Mouse (Mus musculus) neural tube, embryonic 13.5 days (tissue): Measurements from ENCODE around the gene Tmem95. TPM values are rescaled to one million over a fixed set of nuclear protein-coding genes. Genes with fewer than 3 reads are reported as not detected.

ENCODE experiments used
- ATAC-seq: fragments of 200-750 bp; cut with Nextera tagmentation; 2 replicates; pipeline ENCODE4 v1.8.0; 2017; ENCODE audit warnings: low read depth, mild to moderate bottlenecking, moderate TSS enrichment, moderate library complexity
- H3K27ac ChIP-seq: fragments of 300-500 bp; sonication (generic); replicated peaks from 2 replicates; pipeline ENCODE4 v1.5.1; 2015; ENCODE audit warnings: moderate library complexity, mild to moderate bottlenecking, inconsistent platforms
- H3K27me3 ChIP-seq: fragments of 300-500 bp; sonication (generic); 2 replicates; pipeline ENCODE4 v1.6.1; 2015; ENCODE audit warnings: mild to moderate bottlenecking, inconsistent platforms
- H3K36me3 ChIP-seq: fragments of 300-500 bp; sonication (generic); 2 replicates; pipeline ENCODE4 v1.6.1; 2015; ENCODE audit warnings: mild to moderate bottlenecking, inconsistent platforms
- H3K4me1 ChIP-seq: fragments of 300-500 bp; sonication (generic); replicated peaks from 2 replicates; pipeline ENCODE4 v1.6.1; 2015; ENCODE audit warnings: inconsistent platforms
- H3K4me2 ChIP-seq: fragments of 300-500 bp; sonication (generic); 2 replicates; pipeline ENCODE4 v1.6.1; 2015; ENCODE audit warnings: inconsistent platforms, mild to moderate bottlenecking, moderate library complexity
- H3K4me3 ChIP-seq: fragments of 300-500 bp; sonication (generic); 2 replicates; pipeline ENCODE4 v1.5.1; 2015; ENCODE audit warnings: mild to moderate bottlenecking, inconsistent platforms
- H3K9ac ChIP-seq: fragments of 300-500 bp; sonication (generic); 2 replicates; pipeline ENCODE4 v1.6.1; 2015; ENCODE audit warnings: moderate library complexity, mild to moderate bottlenecking, inconsistent platforms
- H3K9me3 ChIP-seq: fragments of 300-500 bp; sonication (generic); 2 replicates; pipeline ENCODE4 v1.6.1; 2016; ENCODE audit warnings: inconsistent platforms
- WGBS: fragments of 180-500 bp; shearing (Covaris S2); methylation state at CpG from one replicate; pipeline ENCODE4 v1.1.7; 2015; 5-methylcytosine and 5-hydroxymethylcytosine counted together
- polyA plus RNA-seq: library from polyadenylated mRNA; unstranded; fragments of >200 nt; fragmentation: Nextera tagmentation; extraction: Ambion mirVana; gene quantifications from 2 replicates; pipeline ENCODE4 v1.2.1, GENCODE M21; 2015

Gene Tmem95
- polyA plus RNA-seq, 1 experiment from 2014 or later = not detected

GRCm38 (mm10) chr11:69849128-69849527, 28.7 kb downstream of the Tmem95 start:
- no peaks in the 10 kb centered on the region for H3K27me3 ChIP-seq
- ATAC-seq = no peak

DNA sequence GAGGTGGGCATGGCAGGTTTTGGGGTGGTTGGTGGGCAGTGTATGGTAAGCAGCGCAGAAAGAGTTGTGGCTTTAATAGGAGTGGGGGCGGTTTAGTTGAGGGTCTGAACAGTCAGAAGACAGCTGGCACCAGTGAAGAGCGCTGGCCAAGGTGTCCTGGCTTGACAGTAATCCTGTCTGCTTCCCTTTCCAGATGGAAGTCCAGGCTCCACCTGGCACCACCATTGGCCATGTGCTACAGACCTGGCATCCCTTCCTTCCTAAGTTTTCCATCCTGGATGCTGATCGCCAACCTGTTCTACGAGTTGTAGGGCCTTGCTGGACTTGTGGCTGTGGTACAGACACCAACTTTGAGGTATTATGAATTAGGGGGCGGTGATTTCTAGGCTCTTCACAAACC, 29.8 kb downstream of the Tmem95 start:
- Histone ChIP-seq H3K27me3 (no peaks in the 10 kb centered on the region), H3K4me1 (peaks cover 53% of the 10 kb centered on the region), H3K4me3 (peak overlapping the region; percentile 73), H3K27ac (no peak overlapping the region; the same call in 1 of the 2 replicates), H3K36me3 (peaks cover 48% of the 10 kb centered on the region), H3K9me3 (no peaks in the 10 kb centered on the region), H3K4me2 (peak overlapping the region; percentile 95), H3K9ac (peak overlapping the region; percentile 92)
- no peak for ATAC-seq
- 96% methylated on average over 6 of the region's 6 CpGs for WGBS

More at GRCm38 (mm10) chr11:69849128-69849527, 28.7 kb downstream of the Tmem95 start:
- Histone ChIP-seq H3K4me3 (no peak overlapping the region), H3K9me3 (no peaks in the 10 kb centered on the region), H3K9ac (no peak overlapping the region), H3K4me2 (no peak overlapping the region), H3K4me1 (peaks cover 58% of the 10 kb centered on the region), H3K36me3 (peaks cover 48% of the 10 kb centered on the region), H3K27ac (no peak overlapping the region)
- 91% methylated on average over 9 of the region's 9 CpGs for WGBS

DNA sequence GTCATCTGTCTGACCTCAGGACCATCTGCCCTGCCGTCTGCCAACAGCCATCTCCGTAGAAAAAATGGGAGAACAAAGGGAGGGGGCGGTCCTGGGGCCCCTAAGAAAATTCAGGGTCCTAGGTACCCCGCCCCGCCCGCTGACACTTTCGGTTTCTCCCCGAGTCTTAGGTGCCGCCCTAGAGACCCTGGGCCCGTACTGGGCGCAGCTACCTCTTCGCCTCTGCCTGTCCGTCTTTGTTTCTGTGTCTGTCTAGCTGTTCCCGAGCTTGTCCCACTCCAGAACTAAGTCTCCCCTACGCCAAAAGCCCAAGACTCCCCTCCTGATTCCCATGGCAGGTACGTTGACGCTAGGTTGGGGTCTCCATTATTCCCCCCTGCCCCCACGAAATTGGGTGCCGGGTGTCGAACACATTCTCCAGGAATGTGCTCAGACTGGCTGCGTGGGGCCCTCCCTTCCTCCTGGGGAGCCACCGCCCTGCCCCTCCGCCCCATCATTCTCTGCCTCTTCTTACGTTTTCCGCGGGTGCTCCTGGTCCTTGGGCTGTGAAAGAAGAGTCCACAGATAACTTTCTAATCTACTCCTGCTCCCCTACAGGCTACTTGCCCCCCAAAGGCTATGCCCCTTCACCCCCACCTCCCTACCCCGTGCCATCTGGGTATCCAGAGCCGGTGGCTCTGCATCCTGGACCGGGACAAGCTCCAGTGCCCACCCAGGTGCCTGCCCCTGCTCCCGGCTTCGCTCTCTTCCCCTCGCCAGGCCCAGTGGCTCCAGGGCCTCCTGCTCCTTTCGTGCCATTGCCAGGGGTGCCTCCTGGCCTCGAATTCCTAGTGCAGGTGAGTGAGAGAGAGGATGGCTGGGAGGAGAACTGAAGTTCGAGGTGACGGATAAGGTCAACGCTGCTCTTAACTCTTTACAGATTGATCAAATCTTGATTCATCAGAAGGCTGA, 30.8 kb downstream of the Tmem95 start:
- WGBS = 11% methylated on average over 37 of the region's 37 CpGs
- Histone ChIP-seq H3K4me1 (peaks cover 49% of the 10 kb centered on the region), H3K4me2 (peak overlapping the region; percentile 95), H3K9me3 (no peaks in the 10 kb centered on the region), H3K27ac (peak overlapping the region; percentile 98), H3K27me3 (no peaks in the 10 kb centered on the region), H3K36me3 (peaks cover 40% of the 10 kb centered on the region), H3K9ac (peak overlapping the region; percentile 92), H3K4me3 (peak overlapping the region; percentile 73)
- peak; percentile 61 for ATAC-seq

DNA sequence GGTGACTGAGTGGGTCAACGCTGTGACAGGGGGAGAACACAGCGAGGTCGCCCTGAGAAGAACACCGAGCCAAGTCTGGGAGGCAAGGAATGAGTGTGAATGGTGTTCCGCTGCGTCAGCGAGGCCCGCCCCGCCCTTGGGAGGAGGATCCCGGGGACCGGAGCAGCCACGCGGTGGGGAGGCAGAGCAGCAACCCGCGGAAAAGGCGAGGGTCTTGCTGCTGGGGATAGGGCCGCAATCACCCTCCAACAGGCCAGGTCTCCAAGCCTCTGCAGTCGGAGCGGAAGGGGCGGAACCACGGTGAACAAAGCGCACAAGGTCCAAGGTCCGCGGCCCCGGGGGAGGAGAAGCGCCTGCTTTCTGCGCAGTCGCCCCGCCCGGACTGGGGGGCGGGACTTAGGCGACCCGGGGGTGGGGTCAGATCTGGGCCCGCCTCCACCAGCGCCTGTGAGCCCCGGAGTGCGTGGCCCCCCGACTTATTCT, 31.6 kb downstream of the Tmem95 start, which contains the start of gene Plscr3:
Gene Plscr3 (plus strand): TSS at position 179 of the 483 bp plus-strand sequence.
- H3K9ac ChIP-seq = peak within 1 kb of the TSS; percentile 92
- H3K27ac ChIP-seq = peak within 1 kb of the TSS; percentile 98
- peaks cover 32% of the 10 kb centered on the region for H3K36me3 ChIP-seq
- under 1% methylated on average over 36 of the region's 38 CpGs for WGBS
- no peaks in the 10 kb centered on the region for H3K27me3 ChIP-seq
- no peaks in the 10 kb centered on the region for H3K9me3 ChIP-seq
- H3K4me3 ChIP-seq = peak within 1 kb of the TSS; percentile 73
- ATAC-seq = peak; percentile 92
- peaks cover 49% of the 10 kb centered on the region for H3K4me1 ChIP-seq
- peak within 1 kb of the TSS; percentile 95 for H3K4me2 ChIP-seq

- 0 out of 2 replicates have a peak, but pooled peaks have one; percentile 2 for ATAC-seq
- Histone ChIP-seq H3K9ac (peak overlapping the region; percentile 71), H3K9me3 (no peaks in the 10 kb centered on the region), H3K27ac (peak overlapping the region; percentile 98), H3K4me3 (peak overlapping the region; percentile 93), H3K36me3 (peaks cover under 1% of the 10 kb centered on the region), H3K4me1 (peaks cover 34% of the 10 kb centered on the region), H3K27me3 (no peaks in the 10 kb centered on the region), H3K4me2 (peak overlapping the region; percentile 99)
- 2% methylated on average over 7 of the region's 7 CpGs for WGBS
Measured at GRCm38 (mm10) chr11:69838714-69839104, 39.1 kb downstream of the Tmem95 start.

DNA sequence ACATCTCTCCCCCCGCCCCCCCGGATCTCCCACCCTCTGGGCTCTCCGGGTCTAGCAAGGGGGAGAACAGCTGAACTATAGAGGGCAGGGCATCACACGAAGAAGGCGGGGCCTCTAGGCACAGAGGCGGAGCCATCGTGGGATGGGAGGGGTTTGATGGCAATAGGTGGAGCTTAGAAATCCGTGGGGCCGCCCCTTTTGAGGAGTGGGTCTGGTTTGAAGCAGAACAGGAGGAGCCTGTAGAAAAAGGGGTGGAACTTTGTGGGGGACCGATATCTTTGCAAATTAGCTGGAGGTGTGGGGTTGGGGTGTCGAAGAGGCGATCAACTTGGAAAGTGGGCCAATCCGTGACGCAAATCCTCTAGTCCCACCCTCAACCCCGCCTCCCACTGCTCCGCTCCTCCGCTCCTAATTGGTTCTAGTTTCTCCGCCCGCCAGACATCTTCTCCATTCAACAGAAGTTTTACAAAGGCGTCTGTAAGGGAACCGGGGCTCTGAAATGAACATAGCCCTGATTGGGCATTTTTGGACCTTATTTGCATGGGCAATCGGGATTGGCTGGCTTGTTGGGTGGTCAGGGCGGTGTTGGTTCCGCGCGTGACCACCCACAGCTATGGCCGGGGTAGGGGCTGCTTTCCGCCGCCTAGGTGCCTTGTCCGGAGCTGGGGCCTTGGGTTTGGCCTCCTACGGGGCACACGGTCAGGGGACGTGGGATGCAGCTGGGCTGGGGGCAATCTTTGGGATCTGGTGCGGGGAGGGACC, 39.7 kb downstream of the Tmem95 start, which contains the start of gene Tmem256:
Gene Tmem256 (plus strand): TSS at position 563 of the 762 bp plus-strand sequence.
- peak within 1 kb of the TSS; percentile 99 for H3K4me2 ChIP-seq
- ATAC-seq = peak; percentile 92
- no peaks in the 10 kb centered on the region for H3K9me3 ChIP-seq
- peak within 1 kb of the TSS; percentile 93 for H3K4me3 ChIP-seq
- H3K4me1 ChIP-seq = peaks cover 39% of the 10 kb centered on the region
- under 1% methylated on average over 34 of the region's 34 CpGs for WGBS
- peak within 1 kb of the TSS; percentile 98 for H3K27ac ChIP-seq
- peaks cover 7% of the 10 kb centered on the region for H3K36me3 ChIP-seq
- peak within 1 kb of the TSS; percentile 97 for H3K9ac ChIP-seq
- H3K27me3 ChIP-seq = no peaks in the 10 kb centered on the region

DNA sequence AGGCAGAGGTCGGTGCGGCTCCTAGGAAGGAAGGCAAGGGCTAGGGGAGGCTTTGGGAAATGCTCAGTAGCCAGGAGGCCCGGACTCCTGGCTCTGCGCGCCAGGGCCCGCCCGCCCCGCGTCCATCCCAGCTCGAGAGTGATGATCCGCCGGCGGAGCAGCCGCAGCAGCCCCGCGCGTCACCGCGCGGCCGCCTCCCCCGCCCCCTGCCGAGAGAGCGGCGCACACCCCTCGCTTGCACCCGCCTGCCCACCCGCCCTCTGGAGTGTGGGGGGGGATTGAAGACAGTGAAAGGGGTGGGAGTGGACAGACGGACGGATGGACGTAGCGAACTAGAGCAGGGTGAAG, 40.2 kb downstream of the Tmem95 start, which contains the start of gene Nlgn2:
Gene Nlgn2 (minus strand): TSS at position 181 of the 348 bp plus-strand sequence.
- Histone ChIP-seq H3K9ac (peak within 1 kb of the TSS; percentile 97), H3K4me2 (peak within 1 kb of the TSS; percentile 99), H3K36me3 (peaks cover 12% of the 10 kb centered on the region), H3K4me1 (peaks cover 40% of the 10 kb centered on the region), H3K4me3 (peak within 1 kb of the TSS; percentile 93), H3K27ac (peak within 1 kb of the TSS; percentile 98), H3K27me3 (no peaks in the 10 kb centered on the region), H3K9me3 (no peaks in the 10 kb centered on the region)
- whole genome bisulfite sequencing = 0% methylated on average over 32 of the region's 32 CpGs
- ATAC-seq = peak; percentile 75

DNA sequence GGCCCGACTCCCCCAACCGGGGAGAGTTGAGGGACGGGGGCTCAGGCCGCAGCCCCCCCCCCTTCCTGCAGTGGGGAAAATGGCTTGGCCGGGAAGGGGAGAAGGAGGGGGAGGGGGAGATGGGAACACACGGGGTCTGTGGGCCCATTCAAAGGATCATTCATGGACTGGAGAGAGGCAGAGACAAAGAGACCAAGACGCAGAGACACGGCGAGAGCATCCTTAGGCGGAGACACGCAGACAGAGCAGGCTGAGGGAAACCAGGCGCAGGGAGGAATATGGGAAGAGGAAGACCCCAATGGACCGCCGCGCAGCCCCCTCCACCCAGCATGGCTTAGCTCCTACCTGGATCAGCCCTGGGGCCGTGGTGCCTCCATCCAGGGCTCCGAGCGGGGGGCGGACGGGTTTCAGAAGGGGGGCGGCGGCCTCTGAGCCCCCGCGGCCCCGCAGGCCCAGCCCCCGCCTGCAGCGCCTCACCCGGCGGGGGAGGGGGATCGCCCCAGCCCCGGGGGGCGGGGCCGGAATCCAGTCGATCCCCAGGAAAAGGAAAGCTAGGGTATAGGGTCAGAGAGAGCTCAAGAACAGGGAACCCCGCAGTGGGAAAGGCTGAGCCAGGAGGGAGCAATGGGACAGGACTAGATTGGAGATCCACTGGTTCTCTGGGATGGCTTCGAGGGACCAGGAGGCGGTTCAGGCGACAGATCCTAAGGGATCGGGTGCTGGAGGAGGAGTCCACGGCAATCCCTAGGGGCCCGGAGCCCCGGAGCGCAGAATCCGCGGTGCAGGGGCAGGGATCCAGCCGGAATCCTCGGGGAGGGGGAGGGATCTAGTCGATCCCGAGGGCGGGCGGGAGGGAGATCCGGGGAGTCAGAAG, 40.9 kb downstream of the Tmem95 start:
- H3K27me3 ChIP-seq = no peaks in the 10 kb centered on the region
- peak overlapping the region; percentile 98 for H3K27ac ChIP-seq
- H3K4me2 ChIP-seq = peak overlapping the region; percentile 99
- ATAC-seq = peak; percentile 4; the same call in 1 of the 2 replicates
- H3K36me3 ChIP-seq = peaks cover 19% of the 10 kb centered on the region
- 1% methylated on average over 51 of the region's 52 CpGs for WGBS
- H3K4me3 ChIP-seq = peak overlapping the region; percentile 93
- no peaks in the 10 kb centered on the region for H3K9me3 ChIP-seq
- H3K9ac ChIP-seq = peak overlapping the region; percentile 97
- peaks cover 40% of the 10 kb centered on the region for H3K4me1 ChIP-seq

DNA sequence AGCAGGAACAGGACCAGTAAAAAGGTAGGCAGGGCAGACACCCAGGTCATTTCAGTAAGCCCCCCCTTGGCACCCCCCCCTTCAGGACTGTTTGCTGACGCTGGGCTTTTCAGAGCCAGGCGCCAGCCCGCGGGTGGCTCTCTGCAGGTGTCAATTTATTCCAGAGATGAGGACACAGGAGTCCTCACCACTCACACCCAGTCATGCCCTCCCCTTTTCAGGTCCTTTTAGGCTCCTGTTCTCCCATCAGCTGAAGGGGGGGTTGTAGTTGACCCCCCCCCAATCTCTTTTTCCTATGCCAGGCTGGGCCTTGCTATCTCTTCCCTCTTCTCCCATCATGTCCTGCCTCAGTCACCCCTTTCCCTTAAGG, 41.9 kb downstream of the Tmem95 start:
- ATAC-seq = no peak
- WGBS = 0% methylated on average over 4 of the region's 4 CpGs
- H3K4me3 ChIP-seq = peak overlapping the region; percentile 93
- H3K27ac ChIP-seq = peak overlapping the region; percentile 98
- H3K9me3 ChIP-seq = no peaks in the 10 kb centered on the region
- H3K4me2 ChIP-seq = peak overlapping the region; percentile 99
- peaks cover 45% of the 10 kb centered on the region for H3K4me1 ChIP-seq
- peaks cover 27% of the 10 kb centered on the region for H3K36me3 ChIP-seq
- H3K27me3 ChIP-seq = no peaks in the 10 kb centered on the region
- peak overlapping the region; percentile 97 for H3K9ac ChIP-seq

DNA sequence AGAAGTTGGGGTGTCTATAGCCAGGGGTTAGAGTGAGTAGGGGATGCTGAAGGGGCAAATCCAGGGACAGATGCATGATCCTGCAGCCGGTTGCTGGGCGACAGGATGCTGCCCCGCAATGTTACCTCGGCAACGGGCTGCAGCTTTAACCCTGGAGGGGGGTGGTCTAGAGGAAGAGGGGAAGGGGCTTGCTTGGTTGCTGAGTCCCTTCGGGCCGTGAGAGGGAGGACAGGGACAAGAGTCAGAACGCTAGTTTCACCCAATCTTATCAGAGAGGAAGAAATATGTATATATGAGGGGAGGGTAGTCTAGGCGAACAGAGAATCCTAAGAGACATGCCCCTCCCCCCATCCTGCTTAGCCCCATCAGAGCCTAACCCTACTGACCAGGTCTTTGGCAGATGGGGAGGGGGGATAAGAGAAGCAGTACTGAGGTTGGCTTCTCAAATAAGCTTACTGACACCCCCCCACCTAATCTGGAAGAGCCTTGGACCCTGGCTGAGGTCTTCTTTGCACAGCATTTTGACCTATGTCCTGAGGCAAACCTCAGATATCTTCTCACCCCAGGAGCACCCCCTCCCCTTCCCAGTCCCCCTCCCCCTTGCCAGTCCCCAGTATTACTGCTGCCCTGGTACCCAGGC, 42.4 kb downstream of the Tmem95 start:
- Histone ChIP-seq H3K27ac (peak overlapping the region; percentile 98), H3K4me1 (peaks cover 46% of the 10 kb centered on the region), H3K4me2 (peak overlapping the region; percentile 99), H3K36me3 (peaks cover 32% of the 10 kb centered on the region), H3K9ac (peak overlapping the region; percentile 97), H3K4me3 (peak overlapping the region; percentile 93), H3K27me3 (no peaks in the 10 kb centered on the region), H3K9me3 (no peaks in the 10 kb centered on the region)
- WGBS = 0% methylated on average over 9 of the region's 9 CpGs
- no peak for ATAC-seq
